Mouse (Mus musculus) limb, embryonic 10.5 days (tissue): ENCODE data around the gene Tpmt. TPM values are rescaled to one million over a fixed set of nuclear protein-coding genes. Genes with fewer than 3 reads are reported as not detected.

ENCODE experiments used
- DNase-seq: peaks from one replicate; pipeline ENCODE4 v3.0.0-alpha.2; 2017; ENCODE audit warnings: low spot score
- H3K27ac ChIP-seq: fragments of 300-500 bp; sonication (generic); 2 replicates; pipeline ENCODE4 v1.5.1; 2016; ENCODE audit warnings: mild to moderate bottlenecking
- H3K27me3 ChIP-seq: fragments of 300-500 bp; sonication (generic); 2 replicates; pipeline ENCODE4 v1.6.1; 2016; ENCODE audit warnings: low read depth, mild to moderate bottlenecking; ENCODE audit not compliant: poor library complexity, severe bottlenecking
- H3K36me3 ChIP-seq: fragments of 300-500 bp; sonication (generic); 2 replicates; pipeline ENCODE4 v1.6.1; 2016; ENCODE audit warnings: mild to moderate bottlenecking, moderate library complexity
- H3K4me1 ChIP-seq: fragments of 300-500 bp; sonication (generic); 2 replicates; pipeline ENCODE4 v1.6.1; 2016
- H3K4me3 ChIP-seq: fragments of 300-500 bp; sonication (generic); 2 replicates; pipeline ENCODE4 v1.5.1; 2016; ENCODE audit warnings: mild to moderate bottlenecking, moderate library complexity
- H3K9me3 ChIP-seq: fragments of 300-500 bp; sonication (generic); replicated peaks from 2 replicates; pipeline ENCODE4 v1.6.1; 2016; ENCODE audit warnings: mild to moderate bottlenecking
- WGBS: fragments of 180-500 bp; shearing (Covaris S2); methylation state at CpG from one replicate; pipeline ENCODE4 v1.1.7; 2016; 5-methylcytosine and 5-hydroxymethylcytosine counted together
- polyA plus RNA-seq: library from polyadenylated mRNA; unstranded; fragments of >200 nt; fragmentation: Nextera tagmentation; extraction: Ambion mirVana; gene quantifications from 2 replicates; pipeline ENCODE4 v1.2.1, GENCODE M21; 2016

The Tpmt gene
- polyA plus RNA-seq, 1 experiment from 2014 or later: 30.9 TPM

GRCm38 (mm10) chr13:47033602-47034001, 10.9 kb downstream of the Tpmt start:
- 0 out of 2 replicates have a peak, but pooled peaks cover 2% of the 10 kb centered on the region for H3K36me3 ChIP-seq
- no peaks in the 10 kb centered on the region for H3K9me3 ChIP-seq
- DNase-seq: no peak
- H3K27me3 ChIP-seq: no peaks in the 10 kb centered on the region
- WGBS: 88% methylated on average over 4 of the region's 4 CpGs
- H3K4me3 ChIP-seq: no peak overlapping the region
- no peak overlapping the region for H3K27ac ChIP-seq
- no peaks in the 10 kb centered on the region for H3K4me1 ChIP-seq

DNA sequence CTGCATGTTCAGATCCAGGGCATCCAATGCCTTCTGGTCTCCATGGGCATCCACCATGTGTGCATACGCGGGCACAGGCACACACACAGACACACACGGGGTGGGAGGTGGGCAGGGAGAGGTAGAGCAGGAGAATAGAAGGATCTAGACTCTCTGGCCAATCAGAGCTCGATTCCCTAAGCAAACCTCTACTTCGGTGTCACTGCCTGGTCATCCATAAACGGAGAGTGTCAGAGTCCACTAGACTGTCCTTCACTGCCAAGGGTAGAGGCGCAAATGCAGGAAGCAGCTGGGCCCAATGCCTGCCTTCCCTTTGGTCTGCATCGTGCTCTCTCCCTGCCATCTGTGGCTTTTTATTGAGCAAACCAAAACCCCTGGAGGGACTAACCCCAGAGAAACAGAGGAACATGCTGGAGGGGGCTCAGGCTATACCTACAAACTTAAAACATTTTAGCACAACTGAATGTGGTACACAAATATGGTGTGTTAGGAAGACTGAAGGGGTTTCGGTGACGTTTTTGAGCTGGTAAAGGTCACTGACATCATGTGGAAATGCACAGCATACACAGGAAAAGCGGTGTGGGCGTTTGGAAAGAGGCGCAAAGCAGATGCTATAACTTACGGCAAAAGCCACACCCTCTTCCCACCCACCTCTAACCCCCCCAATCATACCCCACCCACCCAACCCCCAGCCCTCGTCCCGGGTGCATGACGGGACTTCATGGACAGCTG, 14.0 kb downstream of the Tpmt start:
- H3K27me3 ChIP-seq: no peaks in the 10 kb centered on the region
- DNase-seq: no peak
- no peak overlapping the region for H3K4me3 ChIP-seq
- WGBS: 92% methylated on average over 17 of the region's 17 CpGs
- H3K27ac ChIP-seq: no peak overlapping the region
- no peaks in the 10 kb centered on the region for H3K9me3 ChIP-seq
- H3K36me3 ChIP-seq: 0 out of 2 replicates have a peak, but pooled peaks cover 2% of the 10 kb centered on the region
- no peaks in the 10 kb centered on the region for H3K4me1 ChIP-seq

- Histone ChIP-seq H3K9me3 (no peaks in the 10 kb centered on the region), H3K27ac (no peak overlapping the region), H3K4me1 (no peaks in the 10 kb centered on the region), H3K27me3 (peaks cover 4% of the 10 kb centered on the region; the same call in 1 of the 2 replicates), H3K4me3 (no peak overlapping the region), H3K36me3 (no peaks in the 10 kb centered on the region)
- WGBS: 80% methylated on average over 7 of the region's 7 CpGs
- no peak for DNase-seq
Observed at GRCm38 (mm10) chr13:47020798-47021197, 23.7 kb downstream of the Tpmt start.

DNA sequence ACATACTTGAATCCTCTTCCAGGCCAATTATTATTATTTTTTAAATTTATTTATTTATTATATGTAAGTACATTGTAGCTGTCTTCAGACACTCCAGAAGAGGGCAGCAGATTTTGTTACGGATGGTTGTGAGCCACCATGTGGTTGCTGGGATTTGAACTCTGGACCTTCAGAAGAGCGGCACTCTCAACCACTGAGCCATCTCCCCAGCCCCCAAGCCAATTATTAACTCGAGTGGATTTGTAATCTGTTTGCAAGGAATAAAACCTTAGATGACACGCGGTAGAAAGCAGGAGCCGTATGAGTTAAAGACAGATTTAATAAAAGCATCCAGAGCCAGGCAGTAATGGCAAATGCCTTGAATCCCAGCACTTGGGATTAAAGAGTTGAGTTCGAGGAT, 24.8 kb downstream of the Tpmt start:
- WGBS: 91% methylated on average over 7 of the region's 7 CpGs
- H3K4me3 ChIP-seq: no peak overlapping the region
- H3K9me3 ChIP-seq: no peaks in the 10 kb centered on the region

GRCm38 (mm10) chr13:47017259-47017658, 27.3 kb downstream of the Tpmt start:
- Histone ChIP-seq H3K27me3 (peaks cover 39% of the 10 kb centered on the region), H3K9me3 (no peaks in the 10 kb centered on the region; the same call in 1 of the 2 replicates), H3K36me3 (no peaks in the 10 kb centered on the region), H3K4me3 (no peak overlapping the region), H3K27ac (no peak overlapping the region), H3K4me1 (peaks cover 12% of the 10 kb centered on the region)
- WGBS: 62% methylated on average over 5 of the region's 5 CpGs
- peak; percentile 44 for DNase-seq

More for the DNA sequence above, 24.8 kb downstream of the Tpmt start:
- Histone ChIP-seq H3K36me3 (no peaks in the 10 kb centered on the region), H3K27ac (no peak overlapping the region), H3K27me3 (peaks cover 14% of the 10 kb centered on the region), H3K4me1 (peaks cover 2% of the 10 kb centered on the region)
- DNase-seq: no peak

- 74% methylated on average over 5 of the region's 5 CpGs for WGBS
- peaks cover 42% of the 10 kb centered on the region for H3K27me3 ChIP-seq
- no peak for DNase-seq
- no peak overlapping the region for H3K27ac ChIP-seq
- peaks cover 5% of the 10 kb centered on the region for H3K9me3 ChIP-seq
- H3K36me3 ChIP-seq: no peaks in the 10 kb centered on the region
- H3K4me3 ChIP-seq: peak overlapping the region; percentile 69; the same call in 1 of the 2 replicates
- H3K4me1 ChIP-seq: peaks cover 12% of the 10 kb centered on the region
Observed at GRCm38 (mm10) chr13:47015195-47015501, 29.4 kb downstream of the Tpmt start.

DNA sequence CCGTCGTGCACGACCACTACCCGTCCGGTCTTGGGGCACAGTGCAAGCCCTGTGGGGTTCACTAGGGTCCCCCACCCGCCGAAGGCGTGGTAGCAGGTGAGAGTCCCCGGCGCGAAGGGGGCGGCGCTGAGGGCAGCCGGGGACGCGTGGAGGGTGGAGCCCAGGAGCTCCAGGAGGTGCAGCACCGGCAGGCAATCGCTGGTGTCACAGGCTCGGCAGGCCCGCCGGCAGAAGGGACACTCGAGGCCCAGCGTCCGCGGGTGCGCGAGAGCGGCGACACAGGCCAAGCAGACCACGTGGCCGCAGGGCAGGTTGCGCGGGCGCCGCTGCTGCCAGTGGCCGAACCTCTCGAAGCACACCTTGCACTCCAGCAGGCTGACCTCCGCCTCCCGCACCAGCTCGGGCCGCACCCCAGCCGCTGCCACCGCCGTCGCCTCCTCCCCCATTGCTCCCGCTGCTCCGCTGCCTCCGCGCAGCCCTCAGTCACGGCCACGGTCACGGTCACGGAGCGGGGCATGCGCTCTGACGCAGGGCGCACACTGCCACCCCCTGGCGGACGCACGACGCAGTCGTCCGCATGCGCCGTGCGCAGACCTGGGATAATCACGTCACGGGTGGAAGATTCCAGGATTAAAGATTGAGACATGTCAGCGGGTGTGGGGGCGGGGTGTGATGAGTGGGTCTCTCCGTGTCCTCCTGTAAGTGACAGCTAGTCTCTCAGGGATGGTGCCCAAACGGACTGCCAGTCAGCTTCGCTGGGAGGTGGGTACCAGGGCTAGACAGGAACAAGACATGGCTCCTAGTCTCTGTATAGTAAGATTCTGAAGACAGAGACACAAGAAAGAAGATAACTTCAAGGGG, 30.0 kb downstream of the Tpmt start, which contains the start of gene Nhlrc1:
Gene Nhlrc1 (minus strand): TSS at position 517 of the 861 bp plus-strand sequence.
- peaks cover 12% of the 10 kb centered on the region for H3K4me1 ChIP-seq
- WGBS: 6% methylated on average over 72 of the region's 73 CpGs
- no peaks in the 10 kb centered on the region for H3K36me3 ChIP-seq
- peak within 1 kb of the TSS; percentile 82 for H3K27ac ChIP-seq
- H3K9me3 ChIP-seq: peaks cover 6% of the 10 kb centered on the region
- H3K27me3 ChIP-seq: peaks cover 42% of the 10 kb centered on the region
- peak; percentile 80 for DNase-seq
- H3K4me3 ChIP-seq: peak within 1 kb of the TSS; percentile 69

GRCm38 (mm10) chr13:47013740-47014139, 30.8 kb downstream of the Tpmt start:
- peak; percentile 33 for DNase-seq
- Histone ChIP-seq H3K36me3 (no peaks in the 10 kb centered on the region), H3K4me3 (peak overlapping the region; percentile 69), H3K4me1 (peaks cover 12% of the 10 kb centered on the region), H3K9me3 (peaks cover 6% of the 10 kb centered on the region), H3K27ac (no peak overlapping the region), H3K27me3 (peaks cover 42% of the 10 kb centered on the region)
- 60% methylated on average over 10 of the region's 10 CpGs for WGBS

DNA sequence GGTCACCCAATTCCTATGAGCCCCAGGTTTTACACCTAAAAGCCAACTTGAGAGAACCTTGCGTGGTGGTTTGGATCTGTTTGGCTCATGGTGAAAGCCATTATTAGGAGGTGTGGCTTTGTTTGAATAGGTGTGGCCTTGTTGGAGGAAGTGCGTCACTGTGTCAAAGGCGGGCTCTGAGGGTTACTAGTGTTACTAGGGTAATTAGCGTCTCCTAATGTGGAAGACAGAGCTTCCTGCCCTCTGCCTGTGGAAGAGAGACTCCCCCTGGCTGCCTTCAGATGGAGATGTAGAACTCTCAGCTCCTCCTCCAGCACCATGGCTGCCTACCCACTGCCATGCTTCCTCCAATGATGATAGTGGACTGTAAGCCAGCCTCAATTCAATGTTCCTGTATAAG, 42.9 kb downstream of the Tpmt start:
- no peak for DNase-seq
- no peaks in the 10 kb centered on the region for H3K36me3 ChIP-seq
- no peaks in the 10 kb centered on the region for H3K4me1 ChIP-seq
- no peaks in the 10 kb centered on the region; the same call in 1 of the 2 replicates for H3K9me3 ChIP-seq
- H3K27ac ChIP-seq: no peak overlapping the region
- WGBS: 87% methylated on average over 4 of the region's 4 CpGs
- no peak overlapping the region for H3K4me3 ChIP-seq
- H3K27me3 ChIP-seq: no peaks in the 10 kb centered on the region

- Histone ChIP-seq H3K4me3 (no peak overlapping the region), H3K36me3 (no peaks in the 10 kb centered on the region), H3K9me3 (no peaks in the 10 kb centered on the region; the same call in 1 of the 2 replicates), H3K4me1 (no peaks in the 10 kb centered on the region), H3K27me3 (no peaks in the 10 kb centered on the region), H3K27ac (no peak overlapping the region)
- DNase-seq: no peak
- WGBS: 64% methylated on average over 5 of the region's 5 CpGs
Observed at GRCm38 (mm10) chr13:46999498-46999897, 45.0 kb downstream of the Tpmt start.

DNA sequence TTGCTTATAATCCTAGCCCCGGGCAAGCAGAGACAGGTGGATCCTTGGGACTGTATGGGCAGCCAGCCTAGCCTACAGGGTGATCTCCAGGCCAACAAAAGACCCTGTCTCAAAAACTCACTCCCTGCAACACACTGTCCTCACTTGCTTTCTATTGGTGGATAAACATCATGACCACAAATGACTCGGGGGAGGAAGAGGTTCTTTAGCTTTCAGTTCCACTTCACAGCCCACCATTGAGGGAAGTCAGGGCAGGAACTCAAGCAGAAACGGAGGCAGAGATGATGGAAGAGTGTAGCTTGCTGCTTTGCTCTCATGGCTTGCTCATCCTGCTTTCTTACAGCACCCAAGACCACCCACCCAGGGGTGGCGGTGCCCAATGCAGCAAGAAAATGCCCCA, 47.2 kb downstream of the Tpmt start:
- Histone ChIP-seq H3K9me3 (no peaks in the 10 kb centered on the region), H3K4me3 (no peak overlapping the region), H3K27me3 (no peaks in the 10 kb centered on the region), H3K27ac (no peak overlapping the region), H3K36me3 (no peaks in the 10 kb centered on the region), H3K4me1 (no peaks in the 10 kb centered on the region)
- WGBS: 81% methylated on average over 4 of the region's 4 CpGs
- DNase-seq: no peak

DNA sequence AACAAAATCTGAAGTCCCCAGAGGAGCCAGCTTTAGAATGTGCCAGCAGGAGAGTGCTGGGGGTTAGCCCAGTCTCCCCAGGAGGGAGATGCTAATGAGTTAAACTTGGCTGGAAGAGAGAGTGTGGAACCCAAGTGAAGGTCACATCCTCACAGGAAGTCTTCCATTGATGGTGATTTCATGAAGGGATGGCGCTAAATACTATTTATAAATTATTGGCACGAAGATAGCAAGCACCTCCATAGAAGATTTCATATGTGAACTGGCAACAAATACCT, 51.3 kb downstream of the Tpmt start:
- no peaks in the 10 kb centered on the region for H3K36me3 ChIP-seq
- no peak for DNase-seq
- no peaks in the 10 kb centered on the region for H3K9me3 ChIP-seq
- no peak overlapping the region for H3K4me3 ChIP-seq
- no peaks in the 10 kb centered on the region for H3K27me3 ChIP-seq
- 91% methylated on average over 2 of the region's 2 CpGs for WGBS
- H3K4me1 ChIP-seq: no peaks in the 10 kb centered on the region
- H3K27ac ChIP-seq: no peak overlapping the region

DNA sequence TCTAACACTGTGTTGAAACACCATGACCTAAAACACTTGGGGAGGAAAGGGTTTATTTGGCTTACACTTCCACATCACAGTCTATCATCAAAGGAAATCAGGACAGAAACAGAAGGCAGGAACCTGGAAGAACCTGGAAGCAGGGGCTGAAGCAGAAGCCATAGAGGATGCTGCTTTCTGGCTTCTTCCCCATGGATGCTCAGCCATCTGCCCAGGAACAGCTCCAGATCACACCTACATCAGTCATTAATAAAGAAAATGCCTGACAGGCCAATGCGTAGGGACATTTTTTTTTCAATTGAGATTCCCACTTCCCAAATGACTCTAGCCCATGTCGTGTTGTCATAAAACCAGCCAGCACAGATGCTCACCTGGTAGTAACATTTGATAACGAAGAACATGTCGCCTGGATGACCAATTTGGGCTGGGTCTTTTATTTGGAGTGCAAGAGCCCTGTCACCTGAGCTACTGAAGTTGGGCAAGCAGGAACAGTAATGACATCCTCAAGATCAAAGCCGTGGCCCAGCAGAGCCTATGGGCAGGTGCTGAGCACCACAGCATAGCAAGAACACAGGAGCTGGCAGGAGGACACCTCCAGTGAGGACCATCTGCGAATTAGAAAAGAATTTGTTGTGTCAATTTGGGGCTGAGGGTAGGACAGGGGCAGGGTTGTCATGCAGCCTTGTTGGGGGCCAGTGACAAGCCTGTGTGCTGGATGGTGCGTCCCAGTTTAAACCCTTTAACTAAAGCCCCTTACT, 51.8 kb downstream of the Tpmt start:
- no peak overlapping the region for H3K4me3 ChIP-seq
- H3K27me3 ChIP-seq: no peaks in the 10 kb centered on the region
- no peak overlapping the region for H3K27ac ChIP-seq
- no peaks in the 10 kb centered on the region for H3K36me3 ChIP-seq
- DNase-seq: no peak
- no peaks in the 10 kb centered on the region for H3K9me3 ChIP-seq
- WGBS: 81% methylated on average over 7 of the region's 7 CpGs
- H3K4me1 ChIP-seq: no peaks in the 10 kb centered on the region
